Mouse (Mus musculus): ENCODE data around the gene Ugt1a6b. TPM values are rescaled to one million over a fixed set of nuclear protein-coding genes. Genes with fewer than 3 reads are reported as not detected.

Ugt1a6b gene
- polyA plus RNA-seq, 1 experiment from 2014 or later = not detected

DNA sequence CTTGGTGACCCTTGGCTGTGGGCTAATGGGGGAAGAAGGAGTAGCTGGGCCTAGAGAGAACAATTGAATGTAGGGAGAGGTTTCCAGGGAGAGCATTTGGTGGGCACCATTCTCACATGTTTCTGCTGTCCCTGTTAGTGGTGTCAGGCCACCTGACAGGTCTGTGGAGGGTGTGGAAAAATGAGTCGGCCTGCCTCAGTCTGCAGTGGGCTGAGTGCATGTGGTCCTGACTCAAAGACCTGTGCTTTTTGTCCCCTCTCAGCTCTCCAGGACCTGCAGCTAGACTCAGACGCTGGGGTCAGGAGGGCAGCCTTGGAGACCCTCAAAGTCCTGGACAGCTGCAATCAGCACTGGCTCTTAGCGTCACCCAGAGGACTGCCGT is 156.6 kb downstream of the Ugt1a6b start:
- no peaks in the 10 kb centered on the region for H3K27me3 ChIP-seq (replicated peaks; ENCODE audit: control insufficient read depth, insufficient read depth, low read length)
- ATAC-seq (replicated peaks; ENCODE audit: low FRiP score, low TSS enrichment, low read depth) = no peak; the same call in 1 of the 2 replicates
- H3K4me2 ChIP-seq (ENCODE audit: low read length) = no peak overlapping the region
- H3K36me3 ChIP-seq (ENCODE audit: control insufficient read depth, insufficient read depth, low read length) = peaks cover 53% of the 10 kb centered on the region
- H3K4me3 ChIP-seq (ENCODE audit: low read depth, low read length) = no peak overlapping the region
- H3K9ac ChIP-seq (ENCODE audit: low read length) = no peak overlapping the region
- H3K9me3 ChIP-seq (ENCODE audit: control insufficient read depth, low read length) = peaks cover 25% of the 10 kb centered on the region
- DNase-seq (ENCODE audit: low spot score) = no peak
- no peaks in the 10 kb centered on the region; the same call in 1 of the 2 replicates for H3K4me1 ChIP-seq (replicated peaks; ENCODE audit: control insufficient read depth, insufficient read depth, low read length)
- H3K27ac ChIP-seq (ENCODE audit: low read depth) = no peak overlapping the region
- WGBS = 79% methylated on average over 4 of the region's 4 CpGs

DNA sequence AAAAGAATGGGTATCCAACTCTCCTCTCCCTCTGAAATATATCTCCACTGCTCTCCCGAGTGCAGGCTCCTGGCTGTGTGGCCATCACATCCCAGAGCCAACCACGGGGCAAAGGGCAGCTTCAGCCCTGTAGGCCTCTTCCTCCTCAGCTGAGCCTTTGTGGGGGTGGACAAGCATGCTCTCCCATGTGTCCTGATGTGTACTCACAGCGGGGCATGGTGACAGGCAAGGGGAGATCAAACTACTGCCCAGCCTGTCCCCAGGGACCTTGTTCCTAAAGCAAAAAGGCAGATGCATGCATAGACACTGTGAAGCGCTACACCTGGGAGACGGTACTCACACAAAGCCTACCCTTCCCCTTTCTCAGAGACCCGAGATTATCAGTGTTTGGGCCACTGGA is 157.1 kb downstream of the Ugt1a6b start:
- Histone ChIP-seq H3K4me1 (replicated peaks; ENCODE audit: control insufficient read depth, insufficient read depth, low read length) (no peaks in the 10 kb centered on the region; the same call in 1 of the 2 replicates), H3K36me3 (ENCODE audit: control insufficient read depth, insufficient read depth, low read length) (peaks cover 58% of the 10 kb centered on the region), H3K4me2 (ENCODE audit: low read length) (no peak overlapping the region), H3K9ac (ENCODE audit: low read length) (no peak overlapping the region), H3K27ac (ENCODE audit: low read depth) (no peak overlapping the region), H3K9me3 (ENCODE audit: control insufficient read depth, low read length) (peaks cover 21% of the 10 kb centered on the region), H3K4me3 (ENCODE audit: low read depth, low read length) (no peak overlapping the region), H3K27me3 (replicated peaks; ENCODE audit: control insufficient read depth, insufficient read depth, low read length) (no peaks in the 10 kb centered on the region)
- no peak for DNase-seq (ENCODE audit: low spot score)
- ATAC-seq (replicated peaks; ENCODE audit: low FRiP score, low TSS enrichment, low read depth) = no peak
- 79% methylated on average over 6 of the region's 6 CpGs for WGBS

DNA sequence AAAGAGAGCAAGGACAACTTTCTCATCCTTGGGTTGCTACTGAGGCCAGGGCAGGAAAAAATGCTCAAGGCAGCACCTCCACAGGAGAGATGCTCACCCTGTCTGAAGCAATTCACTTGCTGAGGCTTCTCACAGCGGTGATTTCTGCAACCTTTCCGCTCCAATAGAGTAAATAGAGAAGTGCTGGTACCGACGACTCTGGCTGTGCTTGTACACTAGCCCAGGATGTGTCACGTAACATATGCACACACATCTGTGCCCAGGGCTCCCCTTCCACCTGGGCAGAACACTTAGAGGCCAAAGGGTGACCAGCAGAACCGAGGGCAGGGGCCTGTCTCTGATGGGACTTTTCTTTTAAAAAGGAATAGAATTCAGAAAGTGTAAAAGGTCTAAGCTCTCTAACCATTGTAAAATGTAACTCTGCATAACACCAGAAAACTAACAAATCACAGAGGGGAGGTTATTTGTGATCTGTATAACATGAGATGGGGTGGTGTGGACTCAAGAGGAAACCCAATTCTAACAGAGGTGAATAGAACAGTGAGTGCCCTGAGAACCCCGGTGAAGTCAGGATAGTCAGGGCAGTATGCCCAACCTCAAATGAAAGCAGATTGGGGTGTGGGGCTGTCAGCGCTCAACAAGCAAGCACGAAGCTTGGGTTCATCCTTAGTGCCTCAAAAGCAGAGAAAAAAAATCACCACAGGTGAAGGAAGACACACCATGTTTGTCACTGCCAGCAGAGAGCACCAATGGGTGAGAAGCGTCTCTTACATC is 157.7 kb downstream of the Ugt1a6b start:
- no peaks in the 10 kb centered on the region for H3K27me3 ChIP-seq (replicated peaks; ENCODE audit: control insufficient read depth, insufficient read depth, low read length)
- peaks cover 65% of the 10 kb centered on the region for H3K36me3 ChIP-seq (ENCODE audit: control insufficient read depth, insufficient read depth, low read length)
- no peak for DNase-seq (ENCODE audit: low spot score)
- peaks cover 15% of the 10 kb centered on the region for H3K9me3 ChIP-seq (ENCODE audit: control insufficient read depth, low read length)
- ATAC-seq (replicated peaks; ENCODE audit: low FRiP score, low TSS enrichment, low read depth) = no peak
- 83% methylated on average over 10 of the region's 10 CpGs for WGBS
- H3K4me1 ChIP-seq (replicated peaks; ENCODE audit: control insufficient read depth, insufficient read depth, low read length) = no peaks in the 10 kb centered on the region; the same call in 1 of the 2 replicates
- no peak overlapping the region for H3K27ac ChIP-seq (ENCODE audit: low read depth)
- no peak overlapping the region for H3K4me3 ChIP-seq (ENCODE audit: low read depth, low read length)
- no peak overlapping the region for H3K4me2 ChIP-seq (ENCODE audit: low read length)
- H3K9ac ChIP-seq (ENCODE audit: low read length) = no peak overlapping the region

DNA sequence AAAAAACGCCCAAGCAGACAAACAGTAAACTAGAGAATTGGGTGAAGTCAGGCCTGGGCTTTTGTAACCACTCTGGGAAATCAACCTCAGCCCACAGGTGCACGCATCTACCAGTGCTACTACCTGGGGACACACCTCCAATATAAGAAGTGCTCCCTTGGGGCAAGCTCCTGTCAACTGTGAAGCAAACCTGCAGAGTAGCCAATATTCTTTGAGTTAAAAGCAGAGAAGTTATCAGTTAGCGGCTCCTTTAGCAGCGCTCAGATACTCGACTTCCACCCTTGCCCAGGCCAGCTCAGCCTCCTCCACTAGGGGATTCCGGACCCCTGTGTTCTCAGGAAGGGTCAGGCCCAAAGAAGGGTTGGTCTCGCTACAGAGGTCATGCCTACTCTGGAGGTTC is 158.7 kb downstream of the Ugt1a6b start:
- no peak for ATAC-seq (replicated peaks; ENCODE audit: low FRiP score, low TSS enrichment, low read depth)
- peaks cover 6% of the 10 kb centered on the region for H3K9me3 ChIP-seq (ENCODE audit: control insufficient read depth, low read length)
- no peak overlapping the region for H3K4me3 ChIP-seq (ENCODE audit: low read depth, low read length)
- 84% methylated on average over 7 of the region's 7 CpGs for WGBS
- no peak for DNase-seq (ENCODE audit: low spot score)
- H3K9ac ChIP-seq (ENCODE audit: low read length) = no peak overlapping the region
- H3K27me3 ChIP-seq (replicated peaks; ENCODE audit: control insufficient read depth, insufficient read depth, low read length) = no peaks in the 10 kb centered on the region
- H3K4me1 ChIP-seq (replicated peaks; ENCODE audit: control insufficient read depth, insufficient read depth, low read length) = no peaks in the 10 kb centered on the region; the same call in 1 of the 2 replicates
- H3K4me2 ChIP-seq (ENCODE audit: low read length) = no peak overlapping the region
- no peak overlapping the region for H3K27ac ChIP-seq (ENCODE audit: low read depth)
- peaks cover 74% of the 10 kb centered on the region for H3K36me3 ChIP-seq (ENCODE audit: control insufficient read depth, insufficient read depth, low read length)

DNA sequence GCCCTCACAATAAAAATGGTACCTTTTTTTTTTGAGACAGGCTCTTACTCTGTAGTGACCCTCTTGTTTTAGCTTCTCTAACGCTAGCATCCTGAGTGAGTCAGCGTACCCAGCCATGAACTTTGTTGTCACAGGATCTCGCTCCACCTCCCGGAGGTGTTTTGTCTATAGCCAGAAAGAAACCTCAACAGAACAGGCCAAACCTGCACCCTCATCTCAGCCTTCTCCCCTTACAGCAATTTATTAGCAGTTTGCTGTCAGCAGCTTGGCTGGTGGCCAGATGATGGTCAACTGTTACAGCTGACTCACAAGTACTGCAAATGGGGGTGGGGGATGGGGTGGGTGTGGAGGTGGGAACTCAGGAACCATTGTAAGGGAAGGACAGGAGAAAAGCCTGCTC is 159.2 kb downstream of the Ugt1a6b start:
- no peaks in the 10 kb centered on the region for H3K27me3 ChIP-seq (replicated peaks; ENCODE audit: control insufficient read depth, insufficient read depth, low read length)
- no peak overlapping the region for H3K4me3 ChIP-seq (ENCODE audit: low read depth, low read length)
- WGBS = 70% methylated on average over 4 of the region's 4 CpGs
- ATAC-seq (replicated peaks; ENCODE audit: low FRiP score, low TSS enrichment, low read depth) (peak; percentile 3; the same call in 1 of the 2 replicates), DNase-seq (ENCODE audit: low spot score) (peak; percentile 86)
- H3K27ac ChIP-seq (ENCODE audit: low read depth) = no peak overlapping the region
- H3K4me2 ChIP-seq (ENCODE audit: low read length) = no peak overlapping the region
- no peak overlapping the region for H3K9ac ChIP-seq (ENCODE audit: low read length)
- no peaks in the 10 kb centered on the region; the same call in 1 of the 2 replicates for H3K4me1 ChIP-seq (replicated peaks; ENCODE audit: control insufficient read depth, insufficient read depth, low read length)
- H3K36me3 ChIP-seq (ENCODE audit: control insufficient read depth, insufficient read depth, low read length) = peaks cover 79% of the 10 kb centered on the region
- peaks cover 2% of the 10 kb centered on the region for H3K9me3 ChIP-seq (ENCODE audit: control insufficient read depth, low read length)

DNA sequence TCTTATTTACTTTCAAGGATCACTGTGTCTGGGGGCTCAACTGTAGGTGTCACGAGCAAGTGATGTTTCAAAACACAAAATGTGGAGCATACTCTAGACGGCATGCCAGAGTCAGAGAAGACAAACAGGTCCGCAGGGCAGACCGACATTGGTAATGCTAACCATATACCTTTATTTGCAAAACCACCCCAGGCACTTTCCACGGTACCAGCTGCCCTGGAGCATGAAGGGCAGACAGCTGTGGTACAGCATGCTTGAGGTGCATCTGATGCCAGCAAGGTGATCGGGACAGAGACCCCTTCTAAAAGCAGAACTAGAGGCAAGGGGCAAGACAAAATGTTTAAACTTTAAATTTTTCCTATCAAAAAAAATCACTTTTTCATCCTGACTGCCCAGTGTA is 159.9 kb downstream of the Ugt1a6b start:
- no peak overlapping the region for H3K9ac ChIP-seq (ENCODE audit: low read length)
- ATAC-seq (replicated peaks; ENCODE audit: low FRiP score, low TSS enrichment, low read depth) = no peak
- H3K4me1 ChIP-seq (replicated peaks; ENCODE audit: control insufficient read depth, insufficient read depth, low read length) = no peaks in the 10 kb centered on the region; the same call in 1 of the 2 replicates
- H3K4me2 ChIP-seq (ENCODE audit: low read length) = no peak overlapping the region
- H3K36me3 ChIP-seq (ENCODE audit: control insufficient read depth, insufficient read depth, low read length) = peaks cover 86% of the 10 kb centered on the region
- no peak for DNase-seq (ENCODE audit: low spot score)
- WGBS = 72% methylated on average over 6 of the region's 6 CpGs
- H3K9me3 ChIP-seq (ENCODE audit: control insufficient read depth, low read length) = no peaks in the 10 kb centered on the region
- H3K27ac ChIP-seq (ENCODE audit: low read depth) = no peak overlapping the region
- H3K4me3 ChIP-seq (ENCODE audit: low read depth, low read length) = no peak overlapping the region
- H3K27me3 ChIP-seq (replicated peaks; ENCODE audit: control insufficient read depth, insufficient read depth, low read length) = no peaks in the 10 kb centered on the region

DNA sequence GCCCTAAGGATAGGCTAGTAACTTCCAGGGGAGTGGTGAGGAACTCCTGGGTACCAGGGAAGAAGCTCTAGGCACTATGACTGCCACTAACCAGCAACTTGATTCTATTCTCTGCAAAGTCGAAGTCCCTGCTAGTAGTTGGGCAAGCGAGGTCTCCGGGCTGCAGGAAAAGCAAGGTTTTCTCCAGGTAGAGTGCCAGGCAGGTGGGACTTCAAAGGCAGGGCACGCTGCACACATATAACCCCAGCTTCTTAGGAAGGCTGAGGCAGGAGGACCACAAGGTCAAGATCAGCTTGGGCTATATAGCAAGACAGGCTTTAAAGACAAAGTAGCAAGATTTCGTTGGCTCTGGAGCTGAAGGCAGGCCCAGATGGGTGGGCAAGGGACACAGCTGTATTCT is 160.7 kb downstream of the Ugt1a6b start:
- no peak overlapping the region for H3K4me3 ChIP-seq (ENCODE audit: low read depth, low read length)
- H3K27ac ChIP-seq (ENCODE audit: low read depth) = no peak overlapping the region
- H3K9me3 ChIP-seq (ENCODE audit: control insufficient read depth, low read length) = no peaks in the 10 kb centered on the region
- no peak overlapping the region for H3K9ac ChIP-seq (ENCODE audit: low read length)
- H3K4me1 ChIP-seq (replicated peaks; ENCODE audit: control insufficient read depth, insufficient read depth, low read length) = no peaks in the 10 kb centered on the region; the same call in 1 of the 2 replicates
- no peaks in the 10 kb centered on the region for H3K27me3 ChIP-seq (replicated peaks; ENCODE audit: control insufficient read depth, insufficient read depth, low read length)
- no peak for ATAC-seq (replicated peaks; ENCODE audit: low FRiP score, low TSS enrichment, low read depth)
- DNase-seq (ENCODE audit: low spot score) = no peak
- peaks cover 94% of the 10 kb centered on the region for H3K36me3 ChIP-seq (ENCODE audit: control insufficient read depth, insufficient read depth, low read length)
- 90% methylated on average over 5 of the region's 5 CpGs for WGBS
- no peak overlapping the region for H3K4me2 ChIP-seq (ENCODE audit: low read length)

DNA sequence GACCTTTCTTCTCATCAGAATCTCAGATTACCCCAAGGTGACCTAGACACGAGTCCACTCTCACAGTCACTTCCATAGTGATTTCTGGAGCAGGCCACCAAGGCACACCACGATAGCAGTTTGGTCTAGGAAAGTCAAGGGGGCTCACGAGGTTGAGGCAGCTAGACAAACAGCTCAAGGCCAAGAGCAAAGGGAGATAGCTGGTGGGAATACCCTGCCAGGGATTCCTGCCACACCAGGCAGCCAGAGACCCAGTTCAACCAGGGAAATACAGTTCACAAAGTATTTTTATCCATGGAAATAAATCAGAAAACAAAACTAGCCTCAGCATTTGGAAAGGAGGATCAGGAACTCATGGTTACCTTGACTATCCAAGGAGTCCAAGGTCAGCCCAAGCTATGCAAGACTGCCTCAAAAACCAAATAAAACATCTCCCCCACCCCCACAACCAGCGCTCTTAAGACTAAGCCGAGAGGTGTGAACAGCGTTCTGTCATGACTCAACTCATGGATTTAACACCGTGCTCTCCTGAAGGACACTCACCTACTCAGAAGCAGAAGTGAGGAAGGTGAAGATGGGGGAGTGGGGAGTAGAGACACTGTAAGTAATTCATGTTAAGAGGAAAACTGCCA is 161.3 kb downstream of the Ugt1a6b start:
- Histone ChIP-seq H3K9ac (ENCODE audit: low read length) (no peak overlapping the region), H3K4me2 (ENCODE audit: low read length) (no peak overlapping the region), H3K27ac (ENCODE audit: low read depth) (no peak overlapping the region), H3K27me3 (replicated peaks; ENCODE audit: control insufficient read depth, insufficient read depth, low read length) (no peaks in the 10 kb centered on the region), H3K4me3 (ENCODE audit: low read depth, low read length) (no peak overlapping the region), H3K36me3 (ENCODE audit: control insufficient read depth, insufficient read depth, low read length) (peaks cover 100% of the 10 kb centered on the region), H3K9me3 (ENCODE audit: control insufficient read depth, low read length) (no peaks in the 10 kb centered on the region), H3K4me1 (replicated peaks; ENCODE audit: control insufficient read depth, insufficient read depth, low read length) (no peaks in the 10 kb centered on the region; the same call in 1 of the 2 replicates)
- DNase-seq (ENCODE audit: low spot score) (no peak), ATAC-seq (replicated peaks; ENCODE audit: low FRiP score, low TSS enrichment, low read depth) (no peak)
- WGBS = 87% methylated on average over 7 of the region's 7 CpGs

Data from intestine, embryonic 14.5 days (tissue).